Mouse (Mus musculus): Measurements from ENCODE around the gene Dpf1. TPM values are rescaled to one million over a fixed set of nuclear protein-coding genes. Genes with fewer than 3 reads are reported as not detected.

Gene Dpf1
- polyA plus RNA-seq, 1 experiment from 2014 or later, result 213 TPM

DNA sequence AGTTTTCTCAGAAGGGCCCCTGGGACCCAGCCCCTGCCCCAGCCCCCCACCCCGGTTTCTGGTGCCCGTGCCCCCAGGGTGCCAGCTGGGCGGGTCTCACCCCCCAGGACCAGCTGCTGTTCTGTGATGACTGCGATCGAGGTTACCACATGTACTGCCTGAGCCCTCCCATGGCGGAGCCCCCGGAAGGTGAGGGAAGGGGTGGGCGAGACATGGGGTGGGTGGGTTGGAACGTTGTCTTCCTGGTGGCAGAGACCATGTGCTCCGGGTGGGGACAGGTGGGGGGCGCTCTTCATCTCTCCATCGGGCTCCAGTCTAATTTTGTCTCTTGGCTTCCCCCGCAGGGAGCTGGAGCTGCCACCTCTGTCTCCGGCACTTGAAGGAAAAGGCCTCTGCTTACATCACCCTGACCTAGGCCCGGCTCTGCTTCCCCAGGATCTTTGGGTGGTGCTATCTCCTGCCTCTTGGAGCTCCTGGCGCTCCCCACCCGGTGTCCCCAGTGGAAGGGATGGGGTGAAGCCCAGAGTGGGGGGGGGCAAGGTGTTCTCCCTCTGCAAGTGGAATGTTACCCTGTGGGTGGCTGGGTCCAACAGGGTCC, 12.5 kb downstream of the Dpf1 start:
- H3K27ac ChIP-seq, result peak overlapping the region; percentile 99
- 60% methylated on average over 17 of the region's 17 CpGs for WGBS
- no peak for ATAC-seq
- peaks cover 45% of the 10 kb centered on the region for H3K36me3 ChIP-seq
- H3K9ac ChIP-seq (replicated peaks), result peak overlapping the region; percentile 62
- peaks cover 91% of the 10 kb centered on the region for H3K4me1 ChIP-seq (replicated peaks)
- peak overlapping the region; percentile 50 for H3K4me2 ChIP-seq (replicated peaks)
- H3K4me3 ChIP-seq (replicated peaks), result no peak overlapping the region
- H3K9me3 ChIP-seq, result no peaks in the 10 kb centered on the region
- no peaks in the 10 kb centered on the region for H3K27me3 ChIP-seq

DNA sequence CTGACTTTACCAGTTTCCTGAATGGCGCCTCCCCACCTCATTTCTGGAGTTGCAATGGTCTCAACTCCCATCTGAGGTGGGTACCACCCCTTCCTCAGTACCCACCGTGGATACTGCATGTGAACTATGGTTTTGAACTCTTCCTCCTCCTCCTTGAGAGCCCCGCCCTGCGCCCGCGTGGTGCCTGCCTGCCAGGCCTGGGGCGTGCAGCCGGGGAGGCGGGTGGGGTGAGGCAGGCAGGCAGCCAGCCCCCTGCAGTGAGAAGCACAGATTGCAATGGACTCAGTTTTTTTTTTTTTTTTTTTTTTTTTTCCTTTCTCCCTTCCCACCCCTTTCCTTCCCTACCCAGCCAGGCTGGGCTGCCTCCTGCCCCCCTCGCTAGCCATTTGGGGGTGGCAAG, 13.2 kb downstream of the Dpf1 start:
- H3K4me3 ChIP-seq (replicated peaks), result 0 out of 2 replicates have a peak overlapping the region, but pooled peaks have one; percentile 2

DNA sequence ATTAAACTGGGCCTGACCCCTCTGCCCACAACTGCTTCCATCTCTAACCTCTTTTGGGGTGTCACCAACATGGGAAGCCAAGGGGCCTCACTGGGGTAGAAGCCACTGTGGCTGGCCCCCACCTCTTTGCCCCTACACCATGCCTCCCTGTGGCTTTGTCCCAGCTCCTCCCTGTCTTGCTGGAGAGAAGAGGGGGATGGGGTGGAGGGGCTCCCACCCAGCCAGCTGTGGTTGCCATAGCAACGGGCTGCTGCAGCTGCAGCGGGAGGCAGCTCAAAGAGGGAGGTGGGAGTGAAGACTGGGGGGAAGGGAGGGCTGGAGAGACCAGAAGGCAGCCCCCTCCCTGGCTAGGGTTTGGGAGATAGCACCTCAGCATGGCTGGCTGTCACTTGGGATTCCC, 13.8 kb downstream of the Dpf1 start:
- H3K4me3 ChIP-seq (replicated peaks), result 0 out of 2 replicates have a peak overlapping the region, but pooled peaks have one; percentile 2
- peak overlapping the region; percentile 62 for H3K9ac ChIP-seq (replicated peaks)
- H3K27ac ChIP-seq, result peak overlapping the region; percentile 99
- H3K9me3 ChIP-seq, result no peaks in the 10 kb centered on the region
- ATAC-seq, result peak; percentile 71
- H3K4me2 ChIP-seq (replicated peaks), result peak overlapping the region; percentile 50
- peaks cover 91% of the 10 kb centered on the region for H3K4me1 ChIP-seq (replicated peaks)
- H3K36me3 ChIP-seq, result peaks cover 33% of the 10 kb centered on the region
- WGBS, result 0% methylated on average over 2 of the region's 2 CpGs
- no peaks in the 10 kb centered on the region for H3K27me3 ChIP-seq

More for the DNA sequence above, 13.2 kb downstream of the Dpf1 start:
- Histone ChIP-seq H3K9me3 (no peaks in the 10 kb centered on the region), H3K36me3 (peaks cover 38% of the 10 kb centered on the region), H3K27me3 (no peaks in the 10 kb centered on the region), H3K27ac (peak overlapping the region; percentile 99), H3K4me2 (replicated peaks) (peak overlapping the region; percentile 50), H3K9ac (replicated peaks) (peak overlapping the region; percentile 62), H3K4me1 (replicated peaks) (peaks cover 96% of the 10 kb centered on the region)
- WGBS, result 3% methylated on average over 10 of the region's 10 CpGs
- peak; percentile 38 for ATAC-seq

DNA sequence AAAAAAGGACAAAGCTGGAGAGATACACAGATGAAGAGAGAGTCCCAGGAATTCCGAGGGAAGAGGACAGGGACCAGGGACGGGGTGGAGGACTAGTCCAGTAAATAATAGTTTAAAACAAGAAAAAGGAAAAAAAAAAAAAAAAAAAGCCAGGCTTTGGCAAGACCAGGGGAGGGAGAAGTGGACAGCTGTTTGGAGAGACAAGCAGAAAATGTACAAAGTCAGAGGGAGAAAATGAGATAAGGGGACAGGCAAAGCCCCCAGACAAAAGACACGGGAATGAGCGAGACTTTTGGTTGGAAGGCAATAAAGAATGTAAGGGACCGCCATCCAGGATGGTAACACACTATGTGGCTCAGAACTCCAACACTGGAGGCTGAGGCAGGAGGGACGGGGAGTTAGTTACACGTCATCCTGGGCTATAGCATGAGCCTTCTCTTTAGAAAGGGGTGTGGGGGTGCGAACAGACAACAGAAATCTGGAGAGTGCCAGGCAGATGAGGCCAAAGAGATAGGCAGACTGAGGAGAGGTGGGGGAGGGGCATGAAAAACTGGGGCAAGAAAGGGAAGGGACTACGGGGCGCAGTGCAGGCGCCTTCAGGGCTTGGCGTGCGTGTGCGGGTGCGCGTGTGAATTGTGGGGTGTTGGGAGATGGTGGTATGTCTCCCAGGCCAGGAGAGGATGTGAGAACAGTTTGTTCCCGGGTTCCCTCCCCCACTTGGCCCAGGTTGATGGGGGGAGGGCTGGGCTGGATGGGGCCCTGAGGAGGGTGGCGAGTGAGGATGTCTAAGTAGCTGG, 14.6 kb downstream of the Dpf1 start:
- H3K9me3 ChIP-seq, result no peaks in the 10 kb centered on the region
- peak overlapping the region; percentile 62 for H3K9ac ChIP-seq (replicated peaks)
- H3K36me3 ChIP-seq, result peaks cover 34% of the 10 kb centered on the region
- H3K4me2 ChIP-seq (replicated peaks), result peak overlapping the region; percentile 50
- peak; percentile 4 for ATAC-seq
- 3% methylated on average over 18 of the region's 18 CpGs for WGBS
- H3K27me3 ChIP-seq, result no peaks in the 10 kb centered on the region
- peak overlapping the region; percentile 99 for H3K27ac ChIP-seq
- H3K4me1 ChIP-seq (replicated peaks), result peaks cover 84% of the 10 kb centered on the region
- peak overlapping the region; percentile 13 for H3K4me3 ChIP-seq (replicated peaks)

DNA sequence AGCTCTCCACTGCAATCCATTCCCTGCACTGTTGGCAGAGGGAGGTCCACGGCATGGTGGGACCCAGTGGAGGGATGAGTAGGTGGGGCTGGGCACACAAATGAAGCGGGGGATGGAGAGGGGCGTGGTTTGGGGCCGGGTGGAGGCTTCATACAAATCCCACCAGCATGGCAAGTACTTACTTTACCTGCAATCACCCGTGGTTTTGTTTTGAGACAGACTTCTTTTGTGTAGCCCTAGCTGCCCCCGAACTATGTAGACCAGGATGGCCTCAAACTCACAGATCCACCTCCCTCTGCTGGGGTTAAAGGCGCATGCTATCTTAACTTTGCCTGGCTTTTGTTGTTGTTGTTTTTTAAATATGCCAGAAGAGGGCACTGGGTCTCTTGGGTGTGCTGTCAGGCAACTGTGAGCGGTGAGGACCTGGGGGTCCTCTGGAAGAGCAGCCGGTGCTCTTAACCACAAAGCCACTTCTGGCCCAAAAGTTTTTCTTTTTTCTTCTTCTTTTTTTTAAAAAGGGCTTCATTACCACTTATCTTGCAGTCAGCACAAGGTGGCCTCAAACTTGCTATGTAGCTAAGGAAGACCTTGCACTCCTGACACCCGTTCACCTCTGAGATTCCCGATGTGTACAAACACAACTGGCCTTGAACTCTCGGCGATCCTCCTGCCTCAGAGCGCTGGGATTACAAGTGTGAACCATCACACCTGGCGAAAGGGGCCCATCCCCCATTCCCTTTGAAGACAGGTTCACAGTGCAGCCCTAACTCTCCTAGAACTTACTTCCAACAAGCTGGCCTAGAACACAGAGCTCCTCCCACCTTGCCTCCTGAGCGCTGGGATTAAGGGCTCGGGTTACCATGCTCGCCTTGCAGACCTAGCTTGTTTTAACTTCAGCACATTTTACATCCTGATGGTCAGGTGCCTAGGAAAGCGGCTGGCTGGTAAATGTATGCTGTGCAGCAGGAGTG, 15.9 kb downstream of the Dpf1 start:
- H3K4me2 ChIP-seq (replicated peaks), result peak overlapping the region; percentile 50
- peak overlapping the region; percentile 13 for H3K4me3 ChIP-seq (replicated peaks)
- H3K4me1 ChIP-seq (replicated peaks), result peaks cover 71% of the 10 kb centered on the region
- WGBS, result 9% methylated on average over 19 of the region's 19 CpGs
- peak overlapping the region; percentile 28; the same call in 1 of the 2 replicates for H3K9ac ChIP-seq (replicated peaks)
- H3K36me3 ChIP-seq, result peaks cover 36% of the 10 kb centered on the region
- peak overlapping the region; percentile 99 for H3K27ac ChIP-seq
- no peak for ATAC-seq
- no peaks in the 10 kb centered on the region for H3K27me3 ChIP-seq
- H3K9me3 ChIP-seq, result no peaks in the 10 kb centered on the region

DNA sequence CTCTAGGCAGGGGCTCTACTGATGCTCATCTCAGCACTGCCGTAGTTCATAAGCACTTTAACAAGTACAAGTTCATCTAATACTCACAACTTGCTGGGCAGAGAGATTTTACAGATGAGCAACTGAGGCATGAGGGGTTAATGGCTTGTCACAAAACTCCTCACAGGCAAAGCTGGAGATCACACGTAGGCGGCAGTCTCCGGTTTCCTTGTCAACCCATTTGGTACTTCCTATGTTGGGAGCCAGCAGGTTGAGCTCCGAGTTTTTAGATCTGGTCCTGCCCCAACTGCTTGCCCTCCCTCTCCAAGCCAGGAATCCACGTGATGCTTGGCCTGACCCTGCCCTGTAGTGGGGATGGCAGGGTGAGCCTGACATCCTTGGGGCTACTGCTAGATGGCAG, 23.3 kb downstream of the Dpf1 start:
- H3K9me3 ChIP-seq, result no peaks in the 10 kb centered on the region
- no peak overlapping the region for H3K9ac ChIP-seq (replicated peaks)
- no peaks in the 10 kb centered on the region; the same call in 1 of the 2 replicates for H3K4me1 ChIP-seq (replicated peaks)
- WGBS, result 91% methylated on average over 6 of the region's 6 CpGs
- H3K27me3 ChIP-seq, result no peaks in the 10 kb centered on the region
- H3K4me3 ChIP-seq (replicated peaks), result no peak overlapping the region
- no peak for ATAC-seq
- no peak overlapping the region for H3K4me2 ChIP-seq (replicated peaks)
- H3K36me3 ChIP-seq, result peaks cover 73% of the 10 kb centered on the region
- H3K27ac ChIP-seq, result no peak overlapping the region

DNA sequence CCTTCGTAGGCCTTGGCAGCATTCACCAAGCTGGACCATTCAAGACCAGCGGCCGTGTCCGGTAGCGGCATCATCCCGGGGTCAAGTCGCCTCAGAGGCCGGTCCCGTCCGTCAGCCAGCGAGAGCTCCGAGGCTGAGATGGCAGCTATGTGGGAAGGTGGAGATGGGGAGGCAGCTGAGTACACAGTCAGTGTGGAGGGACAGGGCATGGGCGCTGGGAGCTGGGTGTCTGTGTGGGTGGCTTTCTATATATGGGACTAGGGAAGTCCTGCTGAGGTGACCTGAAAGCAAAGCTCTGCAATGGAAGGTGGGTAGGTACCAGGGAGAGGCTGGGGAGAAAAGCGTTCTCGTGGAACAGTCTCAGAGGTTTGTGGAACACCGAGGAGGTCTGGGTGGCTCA, 25.2 kb downstream of the Dpf1 start:
- Histone ChIP-seq H3K36me3 (peaks cover 63% of the 10 kb centered on the region), H3K27me3 (no peaks in the 10 kb centered on the region), H3K4me1 (replicated peaks) (no peaks in the 10 kb centered on the region), H3K9me3 (no peaks in the 10 kb centered on the region), H3K9ac (replicated peaks) (no peak overlapping the region), H3K4me3 (replicated peaks) (no peak overlapping the region), H3K4me2 (replicated peaks) (no peak overlapping the region), H3K27ac (no peak overlapping the region)
- no peak for ATAC-seq
- 87% methylated on average over 16 of the region's 16 CpGs for WGBS

DNA sequence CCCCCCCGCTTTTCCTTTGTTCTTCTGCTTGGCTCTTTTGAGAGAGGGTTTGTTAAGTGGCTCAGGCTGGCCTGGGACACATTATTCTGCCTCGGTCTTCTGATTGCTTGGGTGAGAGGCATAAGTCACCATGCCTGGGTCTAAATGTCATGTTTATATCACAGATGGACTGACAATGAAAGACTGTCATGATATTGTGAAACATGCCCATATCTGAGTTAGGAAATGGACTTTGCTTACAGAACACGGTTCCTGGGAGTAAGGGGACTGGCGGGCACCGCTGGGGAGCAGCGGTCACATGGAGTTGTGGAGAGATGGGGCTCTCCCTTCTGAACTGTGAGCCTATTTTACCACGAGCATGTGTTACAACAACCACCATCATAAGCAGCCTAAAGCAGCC, 30.4 kb downstream of the Dpf1 start:
- Histone ChIP-seq H3K36me3 (peaks cover 48% of the 10 kb centered on the region), H3K9me3 (no peaks in the 10 kb centered on the region), H3K27me3 (no peaks in the 10 kb centered on the region), H3K4me1 (replicated peaks) (peaks cover 7% of the 10 kb centered on the region; the same call in 1 of the 2 replicates), H3K4me3 (replicated peaks) (no peak overlapping the region), H3K4me2 (replicated peaks) (no peak overlapping the region), H3K9ac (replicated peaks) (no peak overlapping the region), H3K27ac (0 out of 2 replicates have a peak overlapping the region, but pooled peaks have one; percentile 14)
- 61% methylated on average over 6 of the region's 7 CpGs for WGBS
- no peak for ATAC-seq

DNA sequence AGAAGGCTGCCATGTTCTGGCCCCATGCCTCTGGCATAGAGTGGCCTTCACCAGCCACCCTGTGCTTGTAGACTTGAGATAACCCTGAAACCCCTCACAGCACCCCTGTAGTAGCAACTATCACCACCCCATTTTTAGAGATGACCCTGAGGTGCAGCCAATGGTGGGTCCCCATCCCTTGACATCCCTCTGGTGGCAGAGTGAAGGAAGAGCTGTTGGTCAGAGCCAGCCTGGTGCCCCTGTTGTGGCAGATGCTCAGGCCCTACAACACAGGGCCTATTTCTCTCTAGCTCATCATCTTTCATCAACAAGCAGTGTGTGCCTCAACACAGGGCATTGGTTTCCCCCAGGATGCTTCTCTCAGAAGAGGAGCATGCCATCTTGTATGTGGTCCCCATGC, 31.5 kb downstream of the Dpf1 start:
- Histone ChIP-seq H3K9me3 (no peaks in the 10 kb centered on the region), H3K4me2 (replicated peaks) (no peak overlapping the region), H3K27ac (no peak overlapping the region), H3K9ac (replicated peaks) (0 out of 2 replicates have a peak overlapping the region, but pooled peaks have one; percentile 14), H3K27me3 (no peaks in the 10 kb centered on the region), H3K4me1 (replicated peaks) (peaks cover 7% of the 10 kb centered on the region; the same call in 1 of the 2 replicates), H3K4me3 (replicated peaks) (no peak overlapping the region), H3K36me3 (peaks cover 37% of the 10 kb centered on the region)
- ATAC-seq, result 0 out of 2 replicates have a peak, but pooled peaks have one; percentile 46

DNA sequence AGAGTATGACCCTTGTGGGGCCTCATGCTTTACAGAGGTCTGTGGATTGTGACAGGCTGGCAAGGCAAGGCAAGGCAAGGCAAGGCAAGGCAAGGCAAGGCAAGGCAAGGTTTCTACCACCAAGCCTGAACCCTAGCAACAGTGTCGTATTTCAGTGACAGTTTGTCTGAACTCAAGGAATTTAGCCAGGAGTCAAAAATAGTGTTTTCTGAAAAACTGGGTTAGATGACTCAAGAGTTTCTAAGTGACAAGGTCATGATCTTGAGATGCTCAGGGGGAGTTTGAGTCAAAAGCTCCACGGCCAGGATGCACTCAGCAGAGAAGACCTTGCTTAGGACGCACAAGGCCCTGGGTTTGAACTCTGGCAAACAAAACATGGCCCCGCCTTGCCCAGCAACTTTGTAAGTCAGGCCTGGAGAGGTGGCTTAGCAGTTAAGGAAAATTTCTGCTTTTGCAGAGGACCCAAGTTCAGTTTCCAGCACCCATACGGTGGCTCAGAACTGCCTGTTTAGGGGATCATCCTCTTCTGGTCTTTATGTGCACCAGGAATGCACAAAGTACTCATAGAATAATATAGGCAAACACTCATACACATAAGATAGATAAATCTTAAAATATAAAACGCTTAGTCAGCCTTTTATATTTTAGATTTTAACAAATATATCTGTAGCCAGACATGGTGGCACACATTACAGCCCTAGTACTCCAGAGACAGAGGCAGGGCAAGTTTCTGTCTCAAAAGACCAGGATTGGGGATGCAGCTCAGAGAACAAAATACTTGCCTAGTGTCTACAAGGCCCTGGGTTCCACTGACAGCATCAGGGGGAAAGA, 32.3 kb downstream of the Dpf1 start:
- no peak overlapping the region for H3K4me3 ChIP-seq (replicated peaks)
- no peak overlapping the region for H3K4me2 ChIP-seq (replicated peaks)
- 85% methylated on average over 6 of the region's 6 CpGs for WGBS
- H3K36me3 ChIP-seq, result peaks cover 29% of the 10 kb centered on the region
- H3K9me3 ChIP-seq, result no peaks in the 10 kb centered on the region
- no peak overlapping the region for H3K27ac ChIP-seq
- no peaks in the 10 kb centered on the region for H3K27me3 ChIP-seq
- no peak overlapping the region for H3K9ac ChIP-seq (replicated peaks)
- no peak for ATAC-seq
- H3K4me1 ChIP-seq (replicated peaks), result peaks cover 7% of the 10 kb centered on the region; the same call in 1 of the 2 replicates

DNA sequence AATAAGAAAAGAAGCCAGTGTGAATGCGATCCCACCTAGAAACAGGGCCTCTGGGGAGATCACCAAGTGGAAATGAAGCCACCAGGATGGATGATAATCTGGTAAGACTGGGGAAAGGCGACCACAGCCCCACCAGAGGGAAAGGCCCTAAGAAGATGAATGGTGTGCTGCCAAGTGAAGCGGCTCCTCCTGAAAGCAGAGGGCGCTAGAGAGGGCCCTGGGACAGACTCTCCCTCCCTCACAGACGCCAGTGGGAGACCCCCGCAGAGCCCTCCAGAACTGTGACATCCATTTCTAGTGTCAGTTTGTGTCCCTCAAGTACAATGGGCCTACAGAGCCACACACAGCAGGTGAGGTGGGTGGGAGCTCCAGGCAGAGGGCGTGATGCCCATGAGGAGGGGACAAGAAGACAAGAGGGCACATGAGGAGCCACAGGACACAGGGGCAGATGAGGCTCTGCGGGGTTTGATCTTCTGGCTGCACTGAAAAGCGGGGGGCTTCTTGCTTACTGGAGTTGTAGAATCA, 33.1 kb downstream of the Dpf1 start:
- 68% methylated on average over 9 of the region's 9 CpGs for WGBS
- Histone ChIP-seq H3K4me1 (replicated peaks) (peaks cover 9% of the 10 kb centered on the region; the same call in 1 of the 2 replicates), H3K9me3 (no peaks in the 10 kb centered on the region), H3K36me3 (peaks cover 21% of the 10 kb centered on the region), H3K27me3 (no peaks in the 10 kb centered on the region), H3K9ac (replicated peaks) (no peak overlapping the region), H3K4me3 (replicated peaks) (no peak overlapping the region), H3K27ac (no peak overlapping the region), H3K4me2 (replicated peaks) (no peak overlapping the region)
- no peak for ATAC-seq
